Mouse (Mus musculus) liver, embryonic 15.5 days (tissue): ENCODE data around the gene Eif2ak4. TPM values are rescaled to one million over a fixed set of nuclear protein-coding genes. Genes with fewer than 3 reads are reported as not detected.
A peak's percentile ranks its signal among the peaks of the same experiment; 100 is the strongest.

ENCODE experiments used
- ATAC-seq: fragments of 200-750 bp; cut with Nextera tagmentation; 2 replicates; pipeline ENCODE4 v1.8.0; 2017; ENCODE audit warnings: moderate number of reproducible peaks, mild to moderate bottlenecking, moderate library complexity; ENCODE audit not compliant: insufficient read depth
- H3K27ac ChIP-seq: fragments of 300-500 bp; sonication (generic); replicated peaks from 2 replicates; pipeline ENCODE4 v1.5.1; 2015; ENCODE audit warnings: mild to moderate bottlenecking, inconsistent platforms
- H3K27me3 ChIP-seq: fragments of 300-500 bp; sonication (generic); 2 replicates; pipeline ENCODE4 v1.6.1; 2015; ENCODE audit warnings: mild to moderate bottlenecking, inconsistent platforms
- H3K36me3 ChIP-seq: fragments of 300-500 bp; sonication (generic); replicated peaks from 2 replicates; pipeline ENCODE4 v1.6.1; 2015; ENCODE audit warnings: moderate library complexity, mild to moderate bottlenecking, inconsistent platforms
- H3K4me1 ChIP-seq: fragments of 300-500 bp; sonication (generic); replicated peaks from 2 replicates; pipeline ENCODE4 v1.6.1; 2015; ENCODE audit warnings: inconsistent platforms
- H3K4me2 ChIP-seq: fragments of 300-500 bp; sonication (generic); 2 replicates; pipeline ENCODE4 v1.6.1; 2015; ENCODE audit warnings: moderate library complexity, mild to moderate bottlenecking, inconsistent platforms
- H3K4me3 ChIP-seq: fragments of 300-500 bp; sonication (generic); replicated peaks from 2 replicates; pipeline ENCODE4 v1.5.1; 2015; ENCODE audit warnings: mild to moderate bottlenecking, inconsistent platforms
- H3K9ac ChIP-seq: fragments of 300-500 bp; sonication (generic); 2 replicates; pipeline ENCODE4 v1.6.1; 2015; ENCODE audit warnings: moderate library complexity, mild to moderate bottlenecking, inconsistent platforms
- H3K9me3 ChIP-seq: fragments of 300-500 bp; sonication (generic); replicated peaks from 2 replicates; pipeline ENCODE4 v1.6.1; 2016; ENCODE audit warnings: inconsistent platforms
- WGBS: fragments of 180-500 bp; shearing (Covaris S2); methylation state at CpG from one replicate; pipeline ENCODE4 v1.1.7; 2015; ENCODE audit warnings: mixed read lengths; ENCODE audit not compliant: insufficient replicate concordance; 5-methylcytosine and 5-hydroxymethylcytosine counted together
- polyA plus RNA-seq: library from polyadenylated mRNA; unstranded; fragments of >200 nt; fragmentation: Nextera tagmentation; extraction: Ambion mirVana; gene quantifications from 2 replicates; pipeline ENCODE4 v1.2.1, GENCODE M21; 2015

Gene Eif2ak4
- polyA plus RNA-seq, 1 experiment from 2014 or later = 3.6 TPM

- Histone ChIP-seq H3K4me1 (no peaks in the 10 kb centered on the region), H3K4me2 (no peak overlapping the region), H3K36me3 (peaks cover 21% of the 10 kb centered on the region), H3K27ac (no peak overlapping the region), H3K27me3 (no peaks in the 10 kb centered on the region), H3K4me3 (no peak overlapping the region), H3K9me3 (no peaks in the 10 kb centered on the region), H3K9ac (no peak overlapping the region)
- 68% methylated on average over 4 of the region's 4 CpGs for WGBS
- 0 out of 2 replicates have a peak, but pooled peaks have one; percentile 22 for ATAC-seq
These were observed 17.1 kb downstream of the Eif2ak4 start for GRCm38 (mm10) chr2:118405568-118405967.

GRCm38 (mm10) chr2:118406811-118407210 lies 18.4 kb downstream of the Eif2ak4 start:
- Histone ChIP-seq H3K9ac (no peak overlapping the region), H3K4me2 (no peak overlapping the region), H3K4me3 (no peak overlapping the region), H3K4me1 (no peaks in the 10 kb centered on the region), H3K27me3 (no peaks in the 10 kb centered on the region), H3K27ac (no peak overlapping the region), H3K9me3 (no peaks in the 10 kb centered on the region), H3K36me3 (peaks cover 31% of the 10 kb centered on the region)
- ATAC-seq = no peak
- WGBS = 48% methylated on average over 2 of the region's 2 CpGs

GRCm38 (mm10) chr2:118408336-118408895 lies 20.0 kb downstream of the Eif2ak4 start:
- 64% methylated on average over 4 of the region's 4 CpGs for WGBS
- Histone ChIP-seq H3K9me3 (no peaks in the 10 kb centered on the region), H3K4me2 (no peak overlapping the region), H3K9ac (no peak overlapping the region), H3K4me3 (no peak overlapping the region), H3K4me1 (no peaks in the 10 kb centered on the region), H3K36me3 (peaks cover 44% of the 10 kb centered on the region), H3K27me3 (no peaks in the 10 kb centered on the region), H3K27ac (no peak overlapping the region)
- no peak for ATAC-seq

GRCm38 (mm10) chr2:118412821-118413220 lies 24.4 kb downstream of the Eif2ak4 start:
- ATAC-seq = no peak
- Histone ChIP-seq H3K4me3 (no peak overlapping the region), H3K27ac (no peak overlapping the region), H3K4me2 (no peak overlapping the region), H3K9ac (no peak overlapping the region), H3K36me3 (peaks cover 51% of the 10 kb centered on the region), H3K9me3 (no peaks in the 10 kb centered on the region), H3K4me1 (no peaks in the 10 kb centered on the region), H3K27me3 (no peaks in the 10 kb centered on the region)
- WGBS = 86% methylated on average over 11 of the region's 11 CpGs

- Histone ChIP-seq H3K4me1 (no peaks in the 10 kb centered on the region), H3K9me3 (no peaks in the 10 kb centered on the region), H3K9ac (no peak overlapping the region), H3K27ac (no peak overlapping the region), H3K27me3 (no peaks in the 10 kb centered on the region), H3K4me3 (no peak overlapping the region), H3K36me3 (peaks cover 56% of the 10 kb centered on the region), H3K4me2 (no peak overlapping the region)
- WGBS = 68% methylated on average over 6 of the region's 6 CpGs
- ATAC-seq = no peak
These were observed 27.4 kb downstream of the Eif2ak4 start for GRCm38 (mm10) chr2:118415601-118416355.

GRCm38 (mm10) chr2:118418076-118418475 lies 29.7 kb downstream of the Eif2ak4 start:
- H3K27me3 ChIP-seq = no peaks in the 10 kb centered on the region
- ATAC-seq = no peak
- H3K27ac ChIP-seq = no peak overlapping the region
- no peak overlapping the region for H3K4me3 ChIP-seq
- H3K9me3 ChIP-seq = no peaks in the 10 kb centered on the region
- no peaks in the 10 kb centered on the region for H3K4me1 ChIP-seq
- WGBS = 72% methylated on average over 4 of the region's 4 CpGs
- no peak overlapping the region for H3K4me2 ChIP-seq
- no peak overlapping the region for H3K9ac ChIP-seq
- H3K36me3 ChIP-seq = peaks cover 51% of the 10 kb centered on the region

- H3K4me2 ChIP-seq = no peak overlapping the region
- no peak for ATAC-seq
- no peak overlapping the region for H3K27ac ChIP-seq
- no peaks in the 10 kb centered on the region for H3K9me3 ChIP-seq
- no peak overlapping the region for H3K4me3 ChIP-seq
- WGBS = 84% methylated on average over 15 of the region's 15 CpGs
- no peaks in the 10 kb centered on the region for H3K27me3 ChIP-seq
- H3K9ac ChIP-seq = no peak overlapping the region
- no peaks in the 10 kb centered on the region for H3K4me1 ChIP-seq
- peaks cover 43% of the 10 kb centered on the region for H3K36me3 ChIP-seq
These were observed 33.5 kb downstream of the Eif2ak4 start for GRCm38 (mm10) chr2:118421951-118422350.

- Histone ChIP-seq H3K9ac (no peak overlapping the region), H3K27me3 (no peaks in the 10 kb centered on the region), H3K4me1 (no peaks in the 10 kb centered on the region), H3K27ac (no peak overlapping the region), H3K36me3 (peaks cover 42% of the 10 kb centered on the region), H3K4me2 (no peak overlapping the region), H3K4me3 (no peak overlapping the region), H3K9me3 (no peaks in the 10 kb centered on the region)
- WGBS = 80% methylated on average over 8 of the region's 8 CpGs
- no peak for ATAC-seq
These were observed 34.0 kb downstream of the Eif2ak4 start for GRCm38 (mm10) chr2:118422385-118422784.

- Histone ChIP-seq H3K27me3 (no peaks in the 10 kb centered on the region), H3K36me3 (peaks cover 49% of the 10 kb centered on the region), H3K27ac (no peak overlapping the region), H3K9ac (no peak overlapping the region), H3K4me2 (no peak overlapping the region), H3K4me1 (no peaks in the 10 kb centered on the region), H3K9me3 (no peaks in the 10 kb centered on the region), H3K4me3 (no peak overlapping the region)
- WGBS = 74% methylated on average over 6 of the region's 6 CpGs
- no peak for ATAC-seq
These were observed 39.9 kb downstream of the Eif2ak4 start for GRCm38 (mm10) chr2:118428296-118428695.

GRCm38 (mm10) chr2:118429297-118429696 lies 40.9 kb downstream of the Eif2ak4 start:
- Histone ChIP-seq H3K36me3 (peaks cover 58% of the 10 kb centered on the region), H3K9ac (no peak overlapping the region), H3K4me2 (no peak overlapping the region), H3K4me1 (no peaks in the 10 kb centered on the region), H3K4me3 (no peak overlapping the region), H3K9me3 (no peaks in the 10 kb centered on the region), H3K27ac (no peak overlapping the region), H3K27me3 (no peaks in the 10 kb centered on the region)
- ATAC-seq = no peak
- WGBS = 55% methylated on average over 9 of the region's 9 CpGs

GRCm38 (mm10) chr2:118430630-118431029 lies 42.2 kb downstream of the Eif2ak4 start:
- no peak for ATAC-seq
- no peak overlapping the region for H3K4me3 ChIP-seq
- H3K27ac ChIP-seq = no peak overlapping the region
- no peaks in the 10 kb centered on the region for H3K9me3 ChIP-seq
- H3K36me3 ChIP-seq = peaks cover 66% of the 10 kb centered on the region
- H3K4me2 ChIP-seq = no peak overlapping the region
- no peak overlapping the region for H3K9ac ChIP-seq
- no peaks in the 10 kb centered on the region for H3K4me1 ChIP-seq
- 89% methylated on average over 16 of the region's 16 CpGs for WGBS
- H3K27me3 ChIP-seq = no peaks in the 10 kb centered on the region
